Mouse (Mus musculus): ENCODE results near the gene Gm28434. TPM values are rescaled to one million over a fixed set of nuclear protein-coding genes. Genes with fewer than 3 reads are reported as not detected.

Gene Gm28434
- not detected for total RNA-seq (2023)

GRCm38 (mm10) chr5:87969201-87969600, at the start of gene Gm28434, which contains the start of gene 2310003L06Rik:
Gm28434 (plus strand) TSS chr5:87969517.
2310003L06Rik (plus strand) TSS chr5:87969459.

GRCm38 (mm10) chr5:87925372-87925771, 43.9 kb upstream of the Gm28434 start, which contains the start of gene Csn3:
Csn3 (plus strand) TSS chr5:87925579.

DNA sequence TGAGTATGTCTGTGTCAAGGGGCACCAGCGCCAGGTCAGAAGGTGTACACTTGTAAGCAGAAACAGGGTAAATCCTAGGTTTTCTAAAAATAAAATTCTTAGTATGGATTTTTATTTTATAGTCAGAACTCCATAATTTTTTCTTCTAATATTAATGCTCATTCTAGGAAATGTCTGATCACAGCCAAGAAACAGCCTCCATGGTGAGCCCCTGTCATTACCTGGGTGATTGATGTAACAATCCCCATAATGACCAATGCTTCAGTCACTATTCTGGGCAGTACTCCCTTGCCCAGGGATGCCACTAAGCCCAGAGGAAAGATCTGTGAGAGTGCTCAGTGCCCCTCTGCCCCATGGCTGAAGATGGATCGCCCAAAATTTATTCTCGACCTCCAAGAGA, 9.8 kb downstream of the Gm28434 start, which contains the start of gene Cabs1:
TSS of gene Cabs1 (plus strand) at position 301 of the 400 bp plus-strand sequence.

GRCm38 (mm10) chr5:88002249-88002648, 32.9 kb downstream of the Gm28434 start, which contains the start of gene Smr3a:
Smr3a (plus strand) TSS chr5:88002549.

Other genes with a start within 250 kb of the Gm28434 start
- gene Csn1s2a, start 194.9 kb upstream of the Gm28434 start, total RNA-seq (2023): not detected
- gene Csn1s2b, start 161.4 kb upstream of the Gm28434 start, total RNA-seq (2023): not detected
- not detected for gene Prr27, start 143.8 kb upstream of the Gm28434 start, total RNA-seq (2023)
- gene Odam, start 84.5 kb upstream of the Gm28434 start, total RNA-seq (2023): not detected
- gene Csn3, start 43.9 kb upstream of the Gm28434 start, total RNA-seq (2023): not detected
- gene 2310003L06Rik, start 58 bp upstream of the Gm28434 start, total RNA-seq (2023): not detected
- not detected for gene Cabs1, start 9.9 kb downstream of the Gm28434 start, total RNA-seq (2023)
- not detected for gene Smr3a, start 33.0 kb downstream of the Gm28434 start, total RNA-seq (2023)
- not detected for gene Smr2, start 117.0 kb downstream of the Gm28434 start, total RNA-seq (2023)
- not detected for gene Gm11116, start 142.0 kb downstream of the Gm28434 start, total RNA-seq (2023)
- not detected for gene Gm11115, start 184.6 kb downstream of the Gm28434 start, total RNA-seq (2023)